Mouse (Mus musculus): ENCODE measurements around the gene Xlr5a. TPM values are rescaled to one million over a fixed set of nuclear protein-coding genes. Genes with fewer than 3 reads are reported as not detected.
A peak's percentile ranks its signal among the peaks of the same experiment; 100 is the strongest.
"Not testable (repeated sequence)": the region's sequence is repeated elsewhere in the genome, so short reads cannot be mapped to it uniquely, and the experiment has no call there.

The Xlr5a gene
- polyA plus RNA-seq, 1 experiment from 2014 or later, result not detected

DNA sequence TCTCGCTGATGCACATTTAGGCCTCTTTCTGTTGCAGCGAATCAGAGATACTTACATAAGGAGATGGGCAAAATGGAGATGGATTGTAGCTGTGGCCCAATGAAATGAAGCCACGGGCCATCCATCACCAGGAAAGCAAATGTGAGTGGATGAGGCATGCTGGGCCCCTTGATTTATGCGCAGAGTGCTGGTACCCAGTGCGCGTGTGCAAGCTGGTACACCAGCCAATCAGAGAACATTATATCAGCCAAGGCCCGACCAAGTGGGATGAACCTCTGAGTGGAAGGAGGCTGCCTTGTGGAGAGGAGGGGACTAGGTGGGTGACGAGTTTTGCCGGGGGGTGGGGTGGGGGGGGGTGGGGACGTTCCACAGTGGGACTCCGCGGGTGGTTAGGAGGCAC, 100.8 kb downstream of the Xlr5a start, which contains the start of gene Xlr3b:
Xlr3b (plus strand) TSS at position 274 of the 400 bp plus-strand sequence.
- peak; percentile 77; the same call in 1 of the 2 replicates for ATAC-seq (ENCODE audit: low FRiP score)
- H3K9ac ChIP-seq; H3K4me3 ChIP-seq (replicated peaks; ENCODE audit: low read length); H3K4me2 ChIP-seq (replicated peaks); DNase-seq (ENCODE audit: low spot score); H3K9me3 ChIP-seq (ENCODE audit: control insufficient read depth, low read length); H3K27ac ChIP-seq; H3K27me3 ChIP-seq (ENCODE audit: control insufficient read depth, insufficient read depth, low read length); H3K4me1 ChIP-seq (replicated peaks; ENCODE audit: control insufficient read depth, insufficient read depth, low read length); H3K36me3 ChIP-seq (replicated peaks; ENCODE audit: control insufficient read depth, insufficient read depth): not testable (repeated sequence)
- WGBS, result 80% methylated on average over 6 of the region's 12 CpGs

DNA sequence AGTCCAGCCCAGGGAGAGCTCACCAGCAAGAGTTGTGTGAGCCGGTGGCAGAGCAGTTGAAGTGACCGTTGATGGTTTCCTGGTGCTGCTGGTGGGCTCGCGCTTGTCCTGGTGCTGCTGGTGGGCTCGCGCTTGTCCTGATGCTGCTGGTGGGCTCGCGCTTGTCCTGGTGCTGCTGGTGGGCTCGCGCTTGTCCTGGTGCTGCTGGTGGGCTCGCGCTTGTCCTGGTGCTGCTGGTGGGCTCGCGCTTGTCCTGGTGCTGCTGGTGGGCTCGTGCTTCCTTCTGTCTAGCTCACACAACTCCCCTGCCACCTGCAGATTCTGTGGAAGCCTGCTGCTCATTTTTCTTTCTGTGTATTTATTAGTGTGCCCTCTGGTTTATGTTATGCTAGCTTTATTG, 115.9 kb downstream of the Xlr5a start, which contains the start of gene Spin2d:
Spin2d (minus strand) TSS at position 101 of the 400 bp plus-strand sequence.
- not testable (repeated sequence) for H3K4me1 ChIP-seq (replicated peaks; ENCODE audit: control insufficient read depth, insufficient read depth, low read length); H3K36me3 ChIP-seq (replicated peaks; ENCODE audit: control insufficient read depth, insufficient read depth); ATAC-seq (ENCODE audit: low FRiP score); H3K4me2 ChIP-seq (replicated peaks); H3K27me3 ChIP-seq (ENCODE audit: control insufficient read depth, insufficient read depth, low read length); DNase-seq (ENCODE audit: low spot score); H3K4me3 ChIP-seq (replicated peaks; ENCODE audit: low read length); H3K9ac ChIP-seq; H3K27ac ChIP-seq; H3K9me3 ChIP-seq (ENCODE audit: control insufficient read depth, low read length)
- WGBS, result 76% methylated on average over 7 of the region's 15 CpGs

DNA sequence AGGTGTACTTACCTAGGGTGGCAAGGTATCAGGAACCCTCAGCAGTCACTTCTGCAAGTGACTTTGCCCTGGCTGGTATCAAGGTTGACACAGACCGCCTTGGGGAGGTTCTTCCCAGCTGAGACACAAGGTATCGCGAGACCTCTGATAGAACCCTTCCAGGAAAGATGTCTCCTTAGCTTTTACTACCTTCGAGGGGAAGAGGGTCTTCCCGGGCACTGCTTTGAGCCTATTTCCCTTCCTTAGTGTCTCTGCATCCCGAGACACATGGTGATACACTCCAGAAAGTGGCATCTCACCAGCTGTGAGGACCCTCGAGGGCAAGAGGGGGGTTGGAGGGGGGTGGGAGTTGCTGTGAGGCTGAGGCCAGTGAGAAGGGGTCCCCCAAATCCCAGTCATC, 143.4 kb downstream of the Xlr5a start, which contains the start of gene DXBay18:
DXBay18 (minus strand) TSS at position 101 of the 400 bp plus-strand sequence.
- not testable (repeated sequence) for DNase-seq (ENCODE audit: low spot score); H3K4me1 ChIP-seq (replicated peaks; ENCODE audit: control insufficient read depth, insufficient read depth, low read length); H3K4me3 ChIP-seq (replicated peaks; ENCODE audit: low read length); H3K9me3 ChIP-seq (ENCODE audit: control insufficient read depth, low read length); H3K27me3 ChIP-seq (ENCODE audit: control insufficient read depth, insufficient read depth, low read length); H3K4me2 ChIP-seq (replicated peaks); H3K36me3 ChIP-seq (replicated peaks; ENCODE audit: control insufficient read depth, insufficient read depth); ATAC-seq (ENCODE audit: low FRiP score); H3K9ac ChIP-seq; H3K27ac ChIP-seq
- WGBS, result no CpG with 5 or more reads among the region's 7 CpGs

DNA sequence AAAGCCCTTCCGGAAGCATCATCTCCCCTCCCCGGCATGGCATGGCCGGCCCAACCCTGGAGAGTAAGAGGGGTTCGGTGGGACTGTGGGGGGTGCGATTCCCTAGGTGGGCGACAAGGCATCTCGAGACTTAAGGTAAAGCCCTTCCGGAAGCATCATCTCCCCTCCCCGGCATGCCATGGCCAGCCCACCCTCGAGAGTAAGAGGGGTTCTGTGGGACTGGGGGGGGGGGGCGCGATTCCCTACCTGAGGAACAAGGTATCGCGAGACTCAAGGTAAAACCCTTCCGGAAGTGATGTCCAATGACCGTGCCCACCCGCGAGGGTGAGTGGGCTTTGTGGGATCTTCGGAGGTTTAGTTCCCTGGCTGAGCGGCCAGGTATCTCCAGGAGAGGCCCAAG, 144.3 kb downstream of the Xlr5a start, which contains the start of gene Xlr5b:
Xlr5b (plus strand) TSS at position 301 of the 400 bp plus-strand sequence.
- not testable (repeated sequence) for H3K4me1 ChIP-seq (replicated peaks; ENCODE audit: control insufficient read depth, insufficient read depth, low read length); H3K4me2 ChIP-seq (replicated peaks); H3K27ac ChIP-seq; ATAC-seq (ENCODE audit: low FRiP score); DNase-seq (ENCODE audit: low spot score); H3K36me3 ChIP-seq (replicated peaks; ENCODE audit: control insufficient read depth, insufficient read depth); H3K4me3 ChIP-seq (replicated peaks; ENCODE audit: low read length); H3K27me3 ChIP-seq (ENCODE audit: control insufficient read depth, insufficient read depth, low read length); H3K9ac ChIP-seq; H3K9me3 ChIP-seq (ENCODE audit: control insufficient read depth, low read length)
- WGBS, result no CpG with 5 or more reads among the region's 20 CpGs

DNA sequence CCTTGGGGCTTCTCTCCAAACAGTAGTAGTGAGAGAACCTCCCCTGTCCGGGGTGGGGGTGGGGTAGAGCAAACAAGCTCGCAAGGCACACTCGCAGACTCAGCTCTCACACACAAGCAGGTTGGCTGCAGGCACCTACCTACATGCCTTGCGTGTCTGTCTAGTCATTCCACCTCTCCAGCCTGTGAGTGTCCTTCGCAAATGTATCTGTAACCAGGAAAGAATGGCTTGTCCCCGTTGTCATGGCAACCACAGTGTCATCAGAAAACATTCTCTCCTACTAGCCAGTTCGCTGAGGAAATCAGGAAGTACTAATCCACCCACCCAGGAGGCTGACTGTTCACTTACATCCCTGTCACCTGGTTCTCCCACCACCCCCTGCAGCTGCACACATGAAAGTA, 149.6 kb downstream of the Xlr5a start:
- H3K4me2 ChIP-seq (replicated peaks); H3K9ac ChIP-seq; H3K36me3 ChIP-seq (replicated peaks; ENCODE audit: control insufficient read depth, insufficient read depth); H3K4me3 ChIP-seq (replicated peaks; ENCODE audit: low read length); H3K9me3 ChIP-seq (ENCODE audit: control insufficient read depth, low read length); H3K4me1 ChIP-seq (replicated peaks; ENCODE audit: control insufficient read depth, insufficient read depth, low read length); DNase-seq (ENCODE audit: low spot score); H3K27me3 ChIP-seq (ENCODE audit: control insufficient read depth, insufficient read depth, low read length); H3K27ac ChIP-seq: not testable (repeated sequence)
- WGBS, result no CpG with 5 or more reads among the region's 7 CpGs
- ATAC-seq (ENCODE audit: low FRiP score), result peak; percentile 72; the same call in 1 of the 2 replicates

DNA sequence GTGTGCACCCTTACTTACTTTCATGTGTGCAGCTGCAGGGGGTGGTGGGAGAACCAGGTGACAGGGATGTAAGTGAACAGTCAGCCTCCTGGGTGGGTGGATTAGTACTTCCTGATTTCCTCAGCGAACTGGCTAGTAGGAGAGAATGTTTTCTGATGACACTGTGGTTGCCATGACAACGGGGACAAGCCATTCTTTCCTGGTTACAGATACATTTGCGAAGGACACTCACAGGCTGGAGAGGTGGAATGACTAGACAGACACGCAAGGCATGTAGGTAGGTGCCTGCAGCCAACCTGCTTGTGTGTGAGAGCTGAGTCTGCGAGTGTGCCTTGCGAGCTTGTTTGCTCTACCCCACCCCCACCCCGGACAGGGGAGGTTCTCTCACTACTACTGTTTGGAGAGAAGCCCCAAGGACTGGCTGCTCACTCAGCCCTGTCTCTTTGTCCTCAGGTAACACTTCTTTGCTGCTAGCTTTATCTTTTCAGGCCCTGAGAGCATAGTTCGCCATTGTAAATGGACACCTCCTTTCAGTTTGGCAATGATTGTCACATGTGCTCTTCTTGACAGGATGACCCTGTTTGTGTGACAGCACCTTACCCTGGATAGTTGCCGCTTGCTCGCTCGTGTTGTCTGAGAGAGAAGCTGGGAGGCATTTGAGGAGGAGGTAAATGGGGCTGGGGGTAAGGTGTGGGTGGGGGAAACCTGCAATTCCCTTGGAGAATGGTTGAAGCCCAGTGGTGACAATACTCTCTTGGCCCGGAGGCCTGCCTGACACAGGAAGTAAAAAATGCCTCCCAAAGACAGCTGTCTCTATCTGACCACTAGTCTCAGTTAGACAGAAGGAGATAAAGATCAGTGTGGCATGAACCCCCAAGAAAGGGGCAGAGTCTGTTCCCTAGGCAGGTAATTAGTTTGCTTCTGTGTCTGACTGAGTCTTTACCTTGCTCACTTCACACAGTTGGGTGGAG, 169.6 kb downstream of the Xlr5a start:
- peak; percentile 71; the same call in 1 of the 2 replicates for ATAC-seq (ENCODE audit: low FRiP score)
- H3K4me3 ChIP-seq (replicated peaks; ENCODE audit: low read length); DNase-seq (ENCODE audit: low spot score); H3K9me3 ChIP-seq (ENCODE audit: control insufficient read depth, low read length); H3K4me1 ChIP-seq (replicated peaks; ENCODE audit: control insufficient read depth, insufficient read depth, low read length); H3K4me2 ChIP-seq (replicated peaks); H3K27ac ChIP-seq; H3K27me3 ChIP-seq (ENCODE audit: control insufficient read depth, insufficient read depth, low read length); H3K9ac ChIP-seq; H3K36me3 ChIP-seq (replicated peaks; ENCODE audit: control insufficient read depth, insufficient read depth): not testable (repeated sequence)
- WGBS, result no CpG with 5 or more reads among the region's 12 CpGs

DNA sequence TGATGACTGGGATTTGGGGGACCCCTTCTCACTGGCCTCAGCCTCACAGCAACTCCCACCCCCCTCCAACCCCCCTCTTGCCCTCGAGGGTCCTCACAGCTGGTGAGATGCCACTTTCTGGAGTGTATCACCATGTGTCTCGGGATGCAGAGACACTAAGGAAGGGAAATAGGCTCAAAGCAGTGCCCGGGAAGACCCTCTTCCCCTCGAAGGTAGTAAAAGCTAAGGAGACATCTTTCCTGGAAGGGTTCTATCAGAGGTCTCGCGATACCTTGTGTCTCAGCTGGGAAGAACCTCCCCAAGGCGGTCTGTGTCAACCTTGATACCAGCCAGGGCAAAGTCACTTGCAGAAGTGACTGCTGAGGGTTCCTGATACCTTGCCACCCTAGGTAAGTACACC, 176.0 kb downstream of the Xlr5a start, which contains the start of gene Gm14685:
Gm14685 (plus strand) TSS at position 301 of the 400 bp plus-strand sequence.
- H3K27ac ChIP-seq; DNase-seq (ENCODE audit: low spot score); H3K9ac ChIP-seq; H3K4me3 ChIP-seq (replicated peaks; ENCODE audit: low read length); H3K9me3 ChIP-seq (ENCODE audit: control insufficient read depth, low read length); H3K4me1 ChIP-seq (replicated peaks; ENCODE audit: control insufficient read depth, insufficient read depth, low read length); H3K27me3 ChIP-seq (ENCODE audit: control insufficient read depth, insufficient read depth, low read length); H3K36me3 ChIP-seq (replicated peaks; ENCODE audit: control insufficient read depth, insufficient read depth); ATAC-seq (ENCODE audit: low FRiP score); H3K4me2 ChIP-seq (replicated peaks): not testable (repeated sequence)
- WGBS, result no CpG with 5 or more reads among the region's 7 CpGs

DNA sequence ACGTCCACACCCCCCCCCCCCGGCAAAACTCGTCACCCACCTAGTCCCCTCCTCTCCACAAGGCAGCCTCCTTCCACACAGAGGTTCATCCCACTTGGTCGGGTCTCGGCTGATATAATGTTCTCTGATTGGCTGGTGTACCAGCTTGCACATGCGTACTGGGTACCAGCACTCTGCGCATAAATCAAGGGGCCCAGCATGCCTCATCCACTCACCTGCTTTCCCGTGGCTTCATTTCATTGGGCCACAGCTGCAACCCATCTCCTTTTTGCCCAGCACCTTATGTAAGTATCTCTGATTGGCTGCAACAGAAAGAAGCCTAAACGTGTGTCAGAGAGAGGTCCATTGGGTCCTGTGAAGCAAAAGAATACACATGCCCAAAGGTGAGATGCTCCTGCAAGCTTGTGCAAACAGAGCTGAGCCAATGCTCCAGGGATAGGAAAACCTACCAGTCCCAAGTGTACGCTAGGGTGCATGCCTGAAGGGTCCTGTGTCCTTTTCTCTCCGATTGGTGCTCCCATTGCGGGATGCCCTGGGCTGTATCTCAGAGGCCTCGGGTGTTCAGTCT, 195.8 kb downstream of the Xlr5a start, which contains the start of gene Xlr3a:
Xlr3a (minus strand) TSS at position 155 of the 568 bp plus-strand sequence.
- not testable (repeated sequence) for H3K4me1 ChIP-seq (replicated peaks; ENCODE audit: control insufficient read depth, insufficient read depth, low read length); H3K9ac ChIP-seq; H3K4me3 ChIP-seq (replicated peaks; ENCODE audit: low read length); DNase-seq (ENCODE audit: low spot score); ATAC-seq (ENCODE audit: low FRiP score); H3K4me2 ChIP-seq (replicated peaks); H3K36me3 ChIP-seq (replicated peaks; ENCODE audit: control insufficient read depth, insufficient read depth); H3K9me3 ChIP-seq (ENCODE audit: control insufficient read depth, low read length); H3K27me3 ChIP-seq (ENCODE audit: control insufficient read depth, insufficient read depth, low read length); H3K27ac ChIP-seq
- WGBS, result 74% methylated on average over 12 of the region's 13 CpGs

All from hindbrain, embryonic 14.5 days (tissue).